Mouse (Mus musculus) heart, adult 8-10 months (tissue): ENCODE data around the gene Gm5726. TPM values are rescaled to one million over a fixed set of nuclear protein-coding genes. Genes with fewer than 3 reads are reported as not detected.
"Not testable (repeated sequence)": the region's sequence is repeated elsewhere in the genome, so short reads cannot be mapped to it uniquely, and the experiment has no call there.

ENCODE experiments used
- DNase-seq: peaks from one replicate; pipeline ENCODE4 v3.0.0; 2022; ENCODE audit warnings: low spot score
- total RNA-seq, 4 experiments: library from RNA; stranded (reverse); gene quantifications; 2 replicates each; pipeline ENCODE4 v1.2.4; 2022

Gm5726 gene
- not detected for total RNA-seq

GRCm38 (mm10) chr7:20545657-20546056, at the start of gene Gm5726:
TSS of gene Gm5726 (minus strand) at chr7:20545757.
- DNase-seq = not testable (repeated sequence)

DNA sequence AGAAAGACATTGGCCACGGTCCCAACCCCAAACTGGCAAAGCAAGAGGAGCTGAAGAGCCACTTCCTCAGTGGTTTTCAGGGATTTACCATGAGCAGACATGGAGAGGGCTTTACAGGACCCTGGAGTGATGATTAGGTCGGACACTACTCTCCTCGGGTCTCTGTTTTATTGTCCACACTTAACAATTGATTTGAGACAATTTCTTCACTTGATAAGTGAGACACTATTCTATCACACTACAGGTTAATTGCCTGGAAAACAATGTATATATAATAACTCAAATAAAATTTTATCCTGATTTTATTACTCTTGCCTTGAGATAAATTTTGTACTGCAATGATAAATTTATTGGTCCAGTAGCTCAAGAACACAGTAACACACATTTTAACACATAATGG, 30.6 kb upstream of the Gm5726 start, which contains the start of gene Gm4141:
Gene Gm4141 (minus strand): TSS at position 101 of the 400 bp plus-strand sequence.
- not testable (repeated sequence) for DNase-seq

- not testable (repeated sequence) for DNase-seq
Observed at GRCm38 (mm10) chr7:20533537-20533936, 12.0 kb downstream of the Gm5726 start, which contains the start of gene Vmn1r104. TSS of gene Vmn1r104 (plus strand) at chr7:20533837.

DNA sequence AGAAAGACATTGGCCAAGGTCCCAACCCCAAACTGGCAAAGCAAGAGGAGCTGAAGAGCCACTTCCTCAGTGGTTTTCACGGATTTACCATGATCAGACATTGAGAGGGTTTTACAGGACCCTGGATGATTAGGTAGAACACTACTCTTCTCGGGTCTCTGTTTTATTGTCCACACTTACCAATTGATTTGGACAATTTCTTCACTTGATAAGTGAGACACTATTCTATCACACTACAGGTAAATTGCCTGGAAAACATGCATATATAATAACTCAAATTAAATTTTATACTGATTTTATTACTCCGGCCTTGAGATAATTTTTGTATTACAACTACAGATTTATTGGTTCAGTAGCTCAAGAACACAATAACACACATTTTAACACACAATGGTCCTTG, 35.1 kb downstream of the Gm5726 start, which contains the start of gene Vmn1r103:
Gene Vmn1r103 (minus strand): TSS at position 101 of the 400 bp plus-strand sequence.
- not testable (repeated sequence) for DNase-seq

Other genes starting within 250 kb of the Gm5726 start
- gene Gm4133, start 211.7 kb downstream of the Gm5726 start, total RNA-seq = not detected
- gene Gm5728, start 170.3 kb downstream of the Gm5726 start, total RNA-seq = not detected
- gene Vmn1r100, start 127.8 kb downstream of the Gm5726 start, total RNA-seq = not detected
- gene Vmn1r101, start 103.2 kb downstream of the Gm5726 start, total RNA-seq = not detected
- gene Gm10670, start 70.8 kb downstream of the Gm5726 start, total RNA-seq = not detected
- not detected for gene Vmn1r103, start 35.2 kb downstream of the Gm5726 start, total RNA-seq
- gene Vmn1r104, start 11.9 kb downstream of the Gm5726 start, total RNA-seq = not detected
- gene Gm4141, start 30.5 kb upstream of the Gm5726 start, total RNA-seq = not detected
- gene Gm4513, start 53.3 kb upstream of the Gm5726 start, total RNA-seq = not detected
- gene Vmn1r107, start 123.2 kb upstream of the Gm5726 start, total RNA-seq = not detected
- not detected for gene Vmn1r111, start 157.5 kb upstream of the Gm5726 start, total RNA-seq
- gene Gm10668, start 184.9 kb upstream of the Gm5726 start, total RNA-seq = not detected
- not detected for gene Vmn1r112, start 225.4 kb upstream of the Gm5726 start, total RNA-seq
- not detected for gene Vmn1r113, start 241.5 kb upstream of the Gm5726 start, total RNA-seq